Mouse (Mus musculus): ENCODE data around the gene Foxc1. TPM values are rescaled to one million over a fixed set of nuclear protein-coding genes. Genes with fewer than 3 reads are reported as not detected.

Foxc1 gene
- total and polyA plus RNA-seq, 2 experiments from 2014 or later = 1.6 to 20.0 TPM

DNA sequence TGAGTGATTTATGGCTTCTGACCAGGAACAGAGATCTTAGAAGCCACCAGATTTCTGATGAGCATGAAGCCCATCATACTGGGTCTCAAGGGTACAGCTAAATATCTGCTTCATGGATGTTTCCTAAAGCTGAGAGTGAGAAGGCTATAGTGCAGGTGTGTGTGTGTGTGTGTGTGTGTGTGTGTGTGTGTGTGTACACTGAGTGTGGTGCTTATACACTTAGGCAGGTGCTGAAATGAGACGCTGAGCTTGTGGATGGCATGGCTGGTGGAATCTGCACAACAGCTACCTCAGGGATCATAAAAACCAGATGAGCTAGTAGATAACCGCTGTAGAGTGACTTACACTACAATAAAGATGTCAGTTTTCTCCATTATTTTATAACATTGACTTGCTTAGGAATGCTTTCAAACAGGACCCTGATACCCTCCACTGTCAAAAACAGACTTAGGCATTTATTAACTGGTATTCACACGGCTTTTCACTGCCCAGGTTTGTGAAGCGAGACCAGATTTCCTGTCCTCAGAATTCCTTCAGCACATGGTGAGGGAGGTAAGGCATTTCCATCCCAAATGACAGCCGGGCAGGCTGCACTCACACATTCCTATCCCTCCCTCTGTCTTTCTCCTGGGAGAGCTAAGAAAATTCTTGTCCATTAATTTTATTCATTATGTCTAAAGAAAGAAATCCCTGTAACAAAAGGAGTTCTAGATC is 43.0 kb downstream of the Foxc1 start:
- Histone ChIP-seq H3K36me3 (replicated peaks; ENCODE audit: control insufficient read depth, insufficient read depth, low read length) (no peaks in the 10 kb centered on the region), H3K4me3 (ENCODE audit: low read depth, low read length) (no peak overlapping the region), H3K27ac (ENCODE audit: low read depth) (no peak overlapping the region), H3K9me3 (replicated peaks; ENCODE audit: control insufficient read depth, low read length) (no peaks in the 10 kb centered on the region), H3K27me3 (ENCODE audit: control insufficient read depth, insufficient read depth, low read length) (no peaks in the 10 kb centered on the region), H3K4me2 (ENCODE audit: low read depth, low read length) (no peak overlapping the region), H3K9ac (replicated peaks; ENCODE audit: low read depth, low read length) (no peak overlapping the region), H3K4me1 (ENCODE audit: control insufficient read depth, insufficient read depth) (no peaks in the 10 kb centered on the region)
- 49% methylated on average over 5 of the region's 5 CpGs for WGBS
- DNase-seq (ENCODE audit: low spot score) (no peak), ATAC-seq (ENCODE audit: insufficient read depth, low read depth) (no peak)
- TF ChIP-seq EP300 (IDR thresholded peaks at IDR 0.05; ENCODE audit: low read depth) (no peak), CTCF (IDR thresholded peaks at IDR 0.05; ENCODE audit: low read depth) (no peak)

DNA sequence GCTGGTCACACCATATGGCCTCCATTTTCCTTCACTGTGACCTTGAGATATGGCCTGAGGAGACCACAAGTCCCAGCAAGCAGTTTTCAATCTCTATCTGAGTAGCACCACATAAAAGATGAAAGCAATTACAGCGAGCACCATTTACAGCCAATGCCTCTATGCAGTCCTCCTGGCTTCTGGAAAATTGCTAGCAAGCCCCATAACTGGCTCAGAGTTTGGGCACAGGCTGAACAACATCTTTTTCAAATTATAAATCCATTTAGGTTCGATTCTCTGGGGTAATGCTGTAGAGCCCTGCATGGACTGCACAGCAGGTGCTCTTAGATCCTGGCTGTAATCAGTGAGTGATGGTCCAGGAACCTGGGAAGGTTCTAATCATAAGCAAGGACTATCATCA is 47.1 kb downstream of the Foxc1 start:
- Histone ChIP-seq H3K27ac (ENCODE audit: low read depth) (no peak overlapping the region), H3K27me3 (ENCODE audit: control insufficient read depth, insufficient read depth, low read length) (no peaks in the 10 kb centered on the region), H3K9ac (replicated peaks; ENCODE audit: low read depth, low read length) (no peak overlapping the region), H3K9me3 (replicated peaks; ENCODE audit: control insufficient read depth, low read length) (no peaks in the 10 kb centered on the region), H3K4me3 (ENCODE audit: low read depth, low read length) (no peak overlapping the region), H3K4me1 (ENCODE audit: control insufficient read depth, insufficient read depth) (no peaks in the 10 kb centered on the region), H3K4me2 (ENCODE audit: low read depth, low read length) (no peak overlapping the region), H3K36me3 (replicated peaks; ENCODE audit: control insufficient read depth, insufficient read depth, low read length) (no peaks in the 10 kb centered on the region)
- no peak for TF ChIP-seq EP300 (IDR thresholded peaks at IDR 0.05; ENCODE audit: low read depth)
- TF ChIP-seq CTCF (IDR thresholded peaks at IDR 0.05; ENCODE audit: low read depth) = no peak
- no peak for DNase-seq (ENCODE audit: low spot score)
- no peak for ATAC-seq (ENCODE audit: insufficient read depth, low read depth)
- 69% methylated on average over 2 of the region's 2 CpGs for WGBS

GRCm38 (mm10) chr13:31854000-31854399 is 47.6 kb downstream of the Foxc1 start:
- no peak overlapping the region for H3K4me3 ChIP-seq (ENCODE audit: low read depth, low read length)
- no peak overlapping the region for H3K9ac ChIP-seq (replicated peaks; ENCODE audit: low read depth, low read length)
- no peak overlapping the region for H3K4me2 ChIP-seq (ENCODE audit: low read depth, low read length)
- H3K27ac ChIP-seq (ENCODE audit: low read depth) = no peak overlapping the region
- 59% methylated on average over 4 of the region's 4 CpGs for WGBS
- H3K4me1 ChIP-seq (ENCODE audit: control insufficient read depth, insufficient read depth) = no peaks in the 10 kb centered on the region
- H3K9me3 ChIP-seq (replicated peaks; ENCODE audit: control insufficient read depth, low read length) = no peaks in the 10 kb centered on the region
- no peaks in the 10 kb centered on the region for H3K27me3 ChIP-seq (ENCODE audit: control insufficient read depth, insufficient read depth, low read length)
- ATAC-seq (ENCODE audit: insufficient read depth, low read depth) (no peak), DNase-seq (ENCODE audit: low spot score) (no peak)
- TF ChIP-seq EP300 (IDR thresholded peaks at IDR 0.05; ENCODE audit: low read depth) (no peak), CTCF (IDR thresholded peaks at IDR 0.05; ENCODE audit: low read depth) (no peak)
- H3K36me3 ChIP-seq (replicated peaks; ENCODE audit: control insufficient read depth, insufficient read depth, low read length) = no peaks in the 10 kb centered on the region

DNA sequence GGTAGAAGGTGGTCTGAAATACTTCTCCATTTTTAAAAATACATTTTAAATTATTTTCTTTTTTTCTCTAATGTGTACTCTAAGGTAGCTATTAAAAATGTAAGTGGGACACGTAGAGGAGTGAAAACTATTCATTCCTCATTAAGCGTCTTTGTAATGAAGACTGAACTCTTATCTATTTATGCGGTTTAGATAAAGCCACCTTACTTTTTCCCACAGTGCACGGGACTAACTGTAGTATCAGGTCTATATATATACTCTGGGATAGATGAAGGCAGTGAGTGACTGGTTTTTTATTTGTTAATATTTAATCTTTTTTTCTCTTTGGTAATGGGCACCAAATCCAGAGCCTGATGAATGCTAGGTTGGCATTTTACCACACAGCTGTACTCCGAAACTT is 53.8 kb downstream of the Foxc1 start:
- no peak for ATAC-seq (ENCODE audit: insufficient read depth, low read depth)
- no peak for DNase-seq (ENCODE audit: low spot score)
- Histone ChIP-seq H3K9me3 (replicated peaks; ENCODE audit: control insufficient read depth, low read length) (no peaks in the 10 kb centered on the region), H3K4me2 (ENCODE audit: low read depth, low read length) (no peak overlapping the region), H3K9ac (replicated peaks; ENCODE audit: low read depth, low read length) (no peak overlapping the region), H3K27me3 (ENCODE audit: control insufficient read depth, insufficient read depth, low read length) (no peaks in the 10 kb centered on the region), H3K36me3 (replicated peaks; ENCODE audit: control insufficient read depth, insufficient read depth, low read length) (no peaks in the 10 kb centered on the region), H3K4me1 (ENCODE audit: control insufficient read depth, insufficient read depth) (no peaks in the 10 kb centered on the region), H3K4me3 (ENCODE audit: low read depth, low read length) (no peak overlapping the region), H3K27ac (ENCODE audit: low read depth) (no peak overlapping the region)
- TF ChIP-seq EP300 (IDR thresholded peaks at IDR 0.05; ENCODE audit: low read depth) (no peak), CTCF (IDR thresholded peaks at IDR 0.05; ENCODE audit: low read depth) (no peak)
- WGBS = 69% methylated on average over 5 of the region's 5 CpGs

Other genes starting within 250 kb of the Foxc1 start
- gene A530084C06Rik, start 247.3 kb upstream of the Foxc1 start, total RNA-seq (2014; rRNA removed; ENCODE audit: low replicate concordance) = not detected in 2 replicates
- not detected in 2 replicates for gene A530084C06Rik, start 247.3 kb upstream of the Foxc1 start, polyA plus RNA-seq (2015; fragmentation: Nextera tagmentation; extraction: Ambion mirVana)
- gene Foxf2, start 180.8 kb upstream of the Foxc1 start, total RNA-seq (2014; rRNA removed; ENCODE audit: low replicate concordance) = not detected in 2 replicates
- not detected in 2 replicates for gene Foxf2, start 180.8 kb upstream of the Foxc1 start, polyA plus RNA-seq (2015; fragmentation: Nextera tagmentation; extraction: Ambion mirVana)